ENCODE assay signal across 26 mouse cellular contexts in the genomic region with DNA sequence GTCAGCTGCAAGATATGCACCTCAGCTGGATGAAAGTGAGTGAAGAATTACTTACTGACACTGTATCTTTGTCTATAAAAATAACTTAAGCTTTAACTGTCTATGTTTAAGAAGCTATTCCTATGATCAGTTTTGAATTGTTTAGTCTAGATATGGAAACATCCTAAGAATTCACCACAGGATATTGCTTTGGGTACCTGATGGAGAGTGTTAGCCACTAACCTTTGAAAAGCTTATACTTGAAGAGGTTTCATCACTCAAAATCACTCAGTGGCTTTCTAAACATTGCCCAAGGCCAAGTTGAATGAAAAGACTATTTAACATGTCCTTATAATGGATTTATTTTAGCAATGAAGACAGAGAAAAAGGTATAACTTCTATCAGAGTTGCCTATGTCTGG.
"Had no signal": no experiment of that assay in that cellular context is flagged by ENCODE, and none has a peak within 500 bp of the region (broad histone marks: within the 10 kb centered on the region; RNA-seq: fewer than 3 reads in every experiment).

No protein-coding gene starts in this region.

- H3K4me2 ChIP-seq: embryonic facial prominence, embryonic 12.5 days; embryonic facial prominence, embryonic 13.5 days; embryonic facial prominence, embryonic 15.5 days; forebrain, embryonic 12.5 days; forebrain, embryonic 13.5 days; forebrain, embryonic 15.5 days had no signal

- ATAC-seq: forebrain, embryonic 13.5 days; forebrain, embryonic 14.5 days; forebrain, embryonic 15.5 days; forebrain, embryonic 16.5 days; forebrain, postnatal 0 days had no signal

- DNase-seq: cerebellum, adult 9-11 months; cerebellum, postnatal 10 days; cerebellum, postnatal 25 days; cerebellum, postnatal 36 days; embryo, embryonic 11 days; forebrain, postnatal 0 days; gastrocnemius, adult 2 months; gastrocnemius, postnatal 10 days; gastrocnemius, postnatal 14 days; gastrocnemius, postnatal 25 days; gastrocnemius, postnatal 36 days; heart, adult 11 months; heart, adult 18-20 months; heart, adult 2 months had no signal

- H3K4me1 ChIP-seq: embryonic facial prominence, embryonic 15.5 days; forebrain, embryonic 10.5 days; forebrain, embryonic 12.5 days; forebrain, embryonic 13.5 days; forebrain, embryonic 15.5 days; heart, embryonic 10.5 days had no signal

- H3K36me3 ChIP-seq: embryonic facial prominence, embryonic 10.5 days; embryonic facial prominence, embryonic 12.5 days; embryonic facial prominence, embryonic 13.5 days; embryonic facial prominence, embryonic 15.5 days; forebrain, embryonic 10.5 days; forebrain, embryonic 12.5 days; forebrain, embryonic 15.5 days; heart, embryonic 10.5 days had no signal

- H3K4me3 ChIP-seq: embryonic facial prominence, embryonic 10.5 days; embryonic facial prominence, embryonic 12.5 days; embryonic facial prominence, embryonic 13.5 days; embryonic facial prominence, embryonic 15.5 days; erythroblast, embryonic 14.5 days; forebrain, embryonic 10.5 days; forebrain, embryonic 12.5 days; forebrain, embryonic 13.5 days; forebrain, embryonic 15.5 days; gastrocnemius, adult 2 months; heart, adult 2 months; heart, embryonic 10.5 days had no signal

- H3K27me3 ChIP-seq: embryonic facial prominence, embryonic 12.5 days; embryonic facial prominence, embryonic 13.5 days; embryonic facial prominence, embryonic 15.5 days; forebrain, embryonic 12.5 days; forebrain, embryonic 13.5 days; forebrain, embryonic 15.5 days had no signal

- H3K9me3 ChIP-seq: embryonic facial prominence, embryonic 10.5 days; embryonic facial prominence, embryonic 12.5 days; embryonic facial prominence, embryonic 13.5 days; embryonic facial prominence, embryonic 15.5 days; forebrain, embryonic 10.5 days; forebrain, embryonic 12.5 days; forebrain, embryonic 13.5 days; forebrain, embryonic 15.5 days; heart, embryonic 10.5 days had no signal

- H3K9ac ChIP-seq: embryonic facial prominence, embryonic 12.5 days; embryonic facial prominence, embryonic 13.5 days; embryonic facial prominence, embryonic 15.5 days; forebrain, embryonic 12.5 days; forebrain, embryonic 13.5 days; forebrain, embryonic 15.5 days; forebrain, postnatal 0 days had no signal

- H3K27ac ChIP-seq: embryonic facial prominence, embryonic 10.5 days; embryonic facial prominence, embryonic 12.5 days; embryonic facial prominence, embryonic 13.5 days; embryonic facial prominence, embryonic 15.5 days; forebrain, embryonic 10.5 days; forebrain, embryonic 12.5 days; forebrain, embryonic 13.5 days; forebrain, embryonic 15.5 days; gastrocnemius, adult 2 months; heart, adult 2 months; heart, embryonic 10.5 days had no signal
